Mouse (Mus musculus): ENCODE data around the gene Raet1e.

GRCm38 (mm10) chr10:22148441-22149072, 9.8 kb upstream of the Raet1e start:
- TF ChIP-seq CTCF (conservative IDR thresholded peaks at IDR 0.05; ENCODE audit: insufficient read depth, insufficient read length, low read depth, low read length) (peak; percentile 57), POLR2A (IDR thresholded peaks at IDR 0.05; ENCODE audit: low read depth, low read length) (no peak)
